Mouse (Mus musculus) G1E (cell line): ENCODE data around the gene Lima1.

ENCODE experiments used
- CTCF ChIP-seq: IDR thresholded peaks from 2 replicates; pipeline ENCODE4 v1.5.1; 2012; ENCODE audit warnings: low read depth, low read length, inconsistent platforms, mixed read lengths
- GATA1 ChIP-seq: IDR thresholded peaks from 2 replicates; pipeline ENCODE4 v1.6.1; 2012; ENCODE audit warnings: borderline replicate concordance, low read length, inconsistent platforms, mixed read lengths
- TAL1 ChIP-seq: conservative IDR thresholded peaks from 2 replicates; pipeline ENCODE4 v1.6.1; 2012; ENCODE audit warnings: low read depth, low read length, inconsistent platforms, mixed read lengths

- TF ChIP-seq CTCF (no peak), TAL1 (no peak), GATA1 (no peak)
Measured at GRCm38 (mm10) chr15:99831535-99831934, 43.7 kb downstream of the Lima1 start.
